8 mouse cellular contexts compared by ENCODE assay signal in the genomic region with DNA sequence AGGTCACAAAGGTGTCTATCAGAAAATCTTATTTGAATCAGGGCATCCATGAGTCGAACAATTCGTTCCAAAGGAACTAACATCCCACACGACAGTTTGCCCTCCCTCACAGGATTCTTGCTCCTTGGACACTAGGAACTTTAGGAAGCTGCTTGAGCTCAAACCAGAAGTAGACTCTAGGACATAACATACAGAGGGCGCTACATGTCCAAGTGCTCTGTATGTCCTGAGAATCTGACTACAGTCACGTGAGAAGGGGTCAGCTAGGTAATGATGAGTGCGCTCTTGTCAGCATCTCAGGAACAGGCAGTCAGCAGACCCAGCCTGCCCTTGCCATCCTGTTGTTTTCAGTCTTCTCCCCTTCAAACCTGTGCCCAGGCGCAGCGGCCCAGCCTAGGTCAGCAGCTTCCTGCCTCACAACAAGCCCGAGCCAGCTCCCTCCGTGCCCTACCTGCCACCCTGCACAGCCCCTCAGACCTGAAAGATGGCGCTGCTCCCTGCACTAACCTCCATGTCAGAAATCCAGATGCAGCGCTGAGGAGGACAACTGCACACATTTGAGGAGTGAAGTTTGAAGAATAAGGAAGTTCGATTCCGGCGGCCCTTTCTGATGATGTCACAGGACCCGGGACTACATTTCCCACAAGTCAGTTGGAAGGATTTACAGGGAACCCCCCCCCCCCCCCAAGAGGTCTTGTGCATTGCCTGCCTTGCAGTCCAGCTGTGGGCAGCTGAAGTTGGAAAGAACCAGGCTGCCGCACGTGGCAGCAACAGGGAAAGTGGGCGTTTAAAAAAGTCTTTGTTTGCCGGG. TPM values are rescaled to one million over a fixed set of nuclear protein-coding genes. Genes with fewer than 3 reads are reported as not detected.
DNase-seq lines count a peak whose midpoint lies in the region; ATAC-seq and TF ChIP-seq lines count a peak whose summit lies in the region.

A gene (minus strand): TSS at position 642 of the 811 bp plus-strand sequence.

- DNase-seq in gastrocnemius, adult 8-10 months (ENCODE audit: low spot score in 2 of 2) = peak; percentile 72 to 77
- DNase-seq in hindlimb bud, embryonic 11.5 days (ENCODE audit: extremely low spot score, low read depth, low spot score) = peak; percentile 52
- DNase-seq in left cerebral cortex, adult 8-10 months (ENCODE audit: low spot score in 2 of 2) = peak; percentile 79 to 87
- peak; percentile 94 for DNase-seq in right cerebral cortex, postnatal 10 days (ENCODE audit: low spot score in 2 of 2)
- peak; percentile 84 for DNase-seq in urinary bladder, postnatal 25 days (ENCODE audit: low spot score)

- TF ChIP-seq POLR2A in cortical plate, adult 2 months (IDR thresholded peaks at IDR 0.05; ENCODE audit: extremely low read depth, insufficient read depth, low read length) = 0 out of 2 replicates have a peak, but pooled peaks have one; percentile 12

- peak; percentile 80 for ATAC-seq in activated CD4-positive, CD25-positive, alpha-beta regulatory T cell, adult 4 months

- no peak for TF ChIP-seq CTCF in cortical plate, adult 2 months (IDR thresholded peaks at IDR 0.05; ENCODE audit: extremely low read depth, insufficient read depth, low read length)

- peak within 1 kb of the TSS; percentile 99 for H3K4me3 ChIP-seq in cortical plate, adult 2 months (ENCODE audit: insufficient read depth, low read length)
- peak within 1 kb of the TSS; percentile 88 for H3K4me3 ChIP-seq in megakaryocyte, embryonic 14.5 days (replicated peaks)

- H3K27ac ChIP-seq in cortical plate, adult 2 months (ENCODE audit: insufficient read depth, low read length) = peak within 1 kb of the TSS; percentile 66; the same call in 1 of the 2 replicates

- H3K27me3 ChIP-seq in megakaryocyte, embryonic 14.5 days (replicated peaks) = no peaks in the 10 kb centered on the region

- no peaks in the 10 kb centered on the region for H3K36me3 ChIP-seq in megakaryocyte, embryonic 14.5 days (replicated peaks; ENCODE audit: low read length)

- peaks cover 4% of the 10 kb centered on the region; the same call in 1 of the 2 replicates for H3K9me3 ChIP-seq in megakaryocyte, embryonic 14.5 days

- H3K4me1 ChIP-seq in cortical plate, adult 2 months (ENCODE audit: control insufficient read depth, insufficient read depth, low read length) = no peaks in the 10 kb centered on the region
- no peaks in the 10 kb centered on the region for H3K4me1 ChIP-seq in megakaryocyte, embryonic 14.5 days

RNA-seq across cellular contexts. Expression of the gene that starts here (rescaled TPM):
- polyA plus RNA-seq in activated CD4-positive, CD25-positive, alpha-beta regulatory T cell, adult 4 months (2017; shearing (Covaris generic)) = 1 to 10 TPM; 8.8 to 9.2 TPM
- polyA plus RNA-seq in cortical plate, adult 2 months (2012; rRNA removed) = 3.4 and 3.5 TPM in 2 replicates
- total RNA-seq in gastrocnemius, adult 8-10 months (2022) = 1 to 10 TPM; 2.4 to 3.6 (median 3.3) TPM
- total RNA-seq in left cerebral cortex, adult 8-10 months (2022) = 10 to 100 TPM in 1 of 4 experiments, 1 to 10 TPM in 3; 8.1 to 10.6 (median 8.9) TPM
- polyA plus RNA-seq in megakaryocyte, embryonic 14.5 days (2012; ENCODE audit: insufficient read depth, low replicate concordance) = 0.18 TPM in 1 of 2 replicates, not detected in the other

Comparison
In these comparisons a context has a peak if more than half of its experiments do, and no peak if none do; other contexts are left out.
1. Peak in every context shown above with its lines: DNase-seq, ATAC-seq, H3K4me3 ChIP-seq and H3K27ac ChIP-seq.